Mouse (Mus musculus) frontal cortex, postnatal 25 days (tissue): ENCODE results near the gene Vmn1r127.
"Not testable (repeated sequence)": the region's sequence is repeated elsewhere in the genome, so short reads cannot be mapped to it uniquely, and the experiment has no call there.

Experiments
- DNase-seq, 2 experiments: peaks; one replicate each; pipeline ENCODE4 v3.0.0; 2022; ENCODE audit warnings: low spot score in 2 of 2

The Vmn1r127 gene

DNA sequence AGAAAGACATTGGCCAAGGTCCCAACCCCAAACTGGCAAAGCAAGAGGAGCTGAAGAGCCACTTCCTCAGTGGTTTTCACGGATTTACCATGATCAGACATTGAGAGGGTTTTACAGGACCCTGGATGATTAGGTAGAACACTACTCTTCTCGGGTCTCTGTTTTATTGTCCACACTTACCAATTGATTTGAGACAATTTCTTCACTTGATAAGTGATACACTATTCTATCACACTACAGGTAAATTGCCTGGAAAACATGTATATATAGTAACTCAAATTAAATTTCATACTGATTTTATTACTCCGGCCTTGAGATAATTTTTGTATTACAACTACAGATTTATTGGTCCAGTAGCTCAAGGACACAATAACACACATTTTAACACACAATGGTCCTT, at the start of gene Vmn1r127:
Vmn1r127 (minus strand) TSS at position 101 of the 400 bp plus-strand sequence.
- DNase-seq, result not testable (repeated sequence)

DNA sequence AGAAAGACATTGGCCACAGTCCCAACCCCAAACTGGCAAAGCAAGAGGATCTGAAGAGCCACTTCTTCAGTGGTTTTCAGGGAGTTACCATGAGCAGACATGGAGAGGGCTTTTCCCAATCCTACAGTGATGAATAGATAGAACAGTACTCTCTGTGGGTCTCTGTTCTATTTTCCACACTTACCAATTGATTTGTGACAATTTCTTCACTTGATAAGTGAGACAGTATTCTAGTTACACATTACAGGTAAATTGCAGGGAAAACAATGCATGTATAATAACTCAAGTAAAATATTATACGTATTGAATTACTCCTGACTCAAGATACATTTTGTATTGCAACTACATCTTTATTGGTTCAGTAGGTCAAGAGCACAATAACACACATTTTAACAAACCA, 41.5 kb upstream of the Vmn1r127 start, which contains the start of gene Vmn1r129:
Vmn1r129 (minus strand) TSS at position 101 of the 400 bp plus-strand sequence.
- DNase-seq, result not testable (repeated sequence)

DNA sequence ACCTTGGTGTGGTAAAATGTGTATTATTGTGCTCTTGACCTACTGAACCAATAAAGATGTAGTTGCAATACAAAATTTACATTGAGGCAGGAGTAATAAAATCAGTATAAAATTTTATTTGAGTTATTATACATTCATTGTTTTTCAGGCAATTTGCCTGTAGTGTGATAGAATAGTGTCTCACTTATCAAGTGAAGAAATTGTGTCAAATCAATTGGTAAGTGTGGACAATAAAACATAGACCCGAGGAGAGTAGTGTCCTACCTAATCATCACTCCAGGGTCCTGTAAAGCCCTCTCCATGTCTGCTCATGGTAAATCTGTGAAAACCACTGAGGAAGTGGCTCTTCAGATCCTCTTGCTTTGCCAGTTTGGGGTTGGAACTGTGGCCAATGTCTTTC, 29.4 kb upstream of the Vmn1r127 start, which contains the start of gene Vmn1r128:
Vmn1r128 (plus strand) TSS at position 301 of the 400 bp plus-strand sequence.
- not testable (repeated sequence) for DNase-seq

DNA sequence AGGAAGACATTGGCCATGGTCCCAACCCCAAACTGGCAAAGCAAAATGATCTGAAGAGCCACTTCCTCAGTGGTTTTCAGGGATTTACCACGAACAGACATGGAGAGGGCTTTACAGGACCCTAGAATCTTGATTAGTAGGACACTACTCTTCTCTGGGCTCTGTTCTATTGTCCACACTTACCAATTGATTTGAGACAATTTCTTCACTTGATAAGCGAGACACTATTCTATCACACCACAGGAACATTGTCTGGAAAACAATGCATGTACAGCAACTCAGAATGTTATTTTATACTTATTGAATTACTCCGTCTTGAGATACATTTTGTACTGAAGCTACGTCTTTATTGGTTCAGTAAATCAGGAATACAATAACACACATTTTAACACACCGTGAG, 18.3 kb downstream of the Vmn1r127 start, which contains the start of gene Vmn1r126:
Vmn1r126 (minus strand) TSS at position 101 of the 400 bp plus-strand sequence.
- DNase-seq, result not testable (repeated sequence)

DNA sequence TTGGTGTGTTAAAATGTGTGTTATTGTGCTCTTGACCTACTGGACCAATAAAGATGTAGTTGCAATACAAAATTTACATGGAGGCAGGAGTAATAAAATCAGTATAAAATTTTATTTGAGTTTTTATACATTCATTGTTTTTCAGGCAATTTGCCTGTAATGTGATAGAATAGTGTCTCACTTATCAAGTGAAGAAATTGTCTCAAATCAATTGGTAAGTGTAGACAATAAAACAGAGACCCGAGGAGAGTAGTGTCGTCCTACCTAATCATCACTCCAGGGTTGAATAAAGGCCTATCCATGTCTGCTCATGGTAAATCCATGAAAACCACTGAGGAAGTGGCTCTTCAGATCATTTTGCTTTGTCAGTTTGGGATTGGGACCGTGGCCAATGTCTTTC, 47.8 kb downstream of the Vmn1r127 start, which contains the start of gene Vmn1r125:
Vmn1r125 (plus strand) TSS at position 301 of the 400 bp plus-strand sequence.
- DNase-seq, result not testable (repeated sequence)
